Mouse (Mus musculus) kidney, embryonic 14.5 days (tissue): ENCODE measurements around the gene Bst1. TPM values are rescaled to one million over a fixed set of nuclear protein-coding genes. Genes with fewer than 3 reads are reported as not detected.

Experiments used
- ATAC-seq: fragments of 200-750 bp; cut with Nextera tagmentation; 2 replicates; pipeline ENCODE4 v1.8.0; 2017; ENCODE audit warnings: moderate number of reproducible peaks, mild to moderate bottlenecking, moderate TSS enrichment, moderate library complexity; ENCODE audit not compliant: low FRiP score, low TSS enrichment
- H3K27ac ChIP-seq: fragments of 300-500 bp; sonication (generic); 2 replicates; pipeline ENCODE4 v1.5.1; 2014; ENCODE audit warnings: low read depth, mild to moderate bottlenecking, low read length, moderate library complexity, mixed read lengths
- H3K27me3 ChIP-seq: fragments of 300-500 bp; sonication (generic); 2 replicates; pipeline ENCODE4 v1.6.1; 2014; ENCODE audit warnings: mild to moderate bottlenecking, low read length; ENCODE audit not compliant: control insufficient read depth, insufficient read depth
- H3K36me3 ChIP-seq: fragments of 300-500 bp; sonication (generic); 2 replicates; pipeline ENCODE4 v1.6.1; 2014; ENCODE audit warnings: low read length, mixed read lengths; ENCODE audit not compliant: control insufficient read depth, insufficient read depth
- H3K4me1 ChIP-seq: fragments of 300-500 bp; sonication (generic); 2 replicates; pipeline ENCODE4 v1.6.1; 2014; ENCODE audit warnings: low read length, mixed read lengths; ENCODE audit not compliant: control insufficient read depth, insufficient read depth
- H3K4me2 ChIP-seq: fragments of 300-500 bp; sonication (generic); replicated peaks from 2 replicates; pipeline ENCODE4 v1.6.1; 2014; ENCODE audit warnings: low read depth, mild to moderate bottlenecking, low read length
- H3K4me3 ChIP-seq: fragments of 300-500 bp; sonication (generic); 2 replicates; pipeline ENCODE4 v1.5.1; 2014; ENCODE audit warnings: mild to moderate bottlenecking, low read length
- H3K9ac ChIP-seq: fragments of 300-500 bp; sonication (generic); 2 replicates; pipeline ENCODE4 v1.6.1; 2014; ENCODE audit warnings: low read depth, mild to moderate bottlenecking, low read length, moderate library complexity
- H3K9me3 ChIP-seq: fragments of 300-500 bp; sonication (generic); 2 replicates; pipeline ENCODE4 v1.6.1; 2016; ENCODE audit warnings: low read length; ENCODE audit not compliant: control insufficient read depth
- WGBS: fragments of 180-500 bp; shearing (Covaris S2); extraction: QIAGEN DNeasy Blood & Tissue Kit; methylation state at CpG from one replicate; pipeline ENCODE4 v1.1.7; 2014; 5-methylcytosine and 5-hydroxymethylcytosine counted together
- polyA plus RNA-seq: library from polyadenylated mRNA; unstranded; fragments of >200 nt; fragmentation: Nextera tagmentation; extraction: Ambion mirVana; gene quantifications from 2 replicates; pipeline ENCODE4 v1.2.1, GENCODE M21; 2014

Bst1 gene
- polyA plus RNA-seq, 1 experiment from 2014 or later, result 0.38 TPM

DNA sequence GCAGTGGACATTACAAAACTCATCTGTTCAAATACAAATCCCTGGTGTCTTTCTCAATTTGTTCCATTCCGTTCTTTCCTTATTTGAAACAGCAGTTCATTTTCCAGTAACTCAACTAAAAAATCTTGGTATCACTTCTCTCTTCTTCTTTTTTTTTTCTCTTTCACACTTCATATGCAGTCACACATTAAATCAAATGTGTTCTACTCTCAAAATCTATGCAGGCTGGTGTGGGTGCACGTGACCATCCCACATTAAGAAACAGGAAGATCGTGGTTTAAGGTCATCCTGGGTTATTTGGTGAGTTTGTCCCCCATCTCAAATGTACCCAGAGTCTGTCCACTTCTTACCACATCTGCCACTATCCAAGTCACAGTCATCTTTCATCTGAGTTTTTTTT lies 63.3 kb downstream of the Bst1 start:
- no peaks in the 10 kb centered on the region for H3K27me3 ChIP-seq
- no peak overlapping the region for H3K9ac ChIP-seq
- H3K4me2 ChIP-seq, result no peak overlapping the region
- no peak overlapping the region for H3K4me3 ChIP-seq
- 88% methylated on average over 3 of the region's 3 CpGs for WGBS
- H3K4me1 ChIP-seq, result no peaks in the 10 kb centered on the region
- H3K27ac ChIP-seq, result no peak overlapping the region
- H3K9me3 ChIP-seq, result no peaks in the 10 kb centered on the region
- H3K36me3 ChIP-seq, result no peaks in the 10 kb centered on the region
- no peak for ATAC-seq

DNA sequence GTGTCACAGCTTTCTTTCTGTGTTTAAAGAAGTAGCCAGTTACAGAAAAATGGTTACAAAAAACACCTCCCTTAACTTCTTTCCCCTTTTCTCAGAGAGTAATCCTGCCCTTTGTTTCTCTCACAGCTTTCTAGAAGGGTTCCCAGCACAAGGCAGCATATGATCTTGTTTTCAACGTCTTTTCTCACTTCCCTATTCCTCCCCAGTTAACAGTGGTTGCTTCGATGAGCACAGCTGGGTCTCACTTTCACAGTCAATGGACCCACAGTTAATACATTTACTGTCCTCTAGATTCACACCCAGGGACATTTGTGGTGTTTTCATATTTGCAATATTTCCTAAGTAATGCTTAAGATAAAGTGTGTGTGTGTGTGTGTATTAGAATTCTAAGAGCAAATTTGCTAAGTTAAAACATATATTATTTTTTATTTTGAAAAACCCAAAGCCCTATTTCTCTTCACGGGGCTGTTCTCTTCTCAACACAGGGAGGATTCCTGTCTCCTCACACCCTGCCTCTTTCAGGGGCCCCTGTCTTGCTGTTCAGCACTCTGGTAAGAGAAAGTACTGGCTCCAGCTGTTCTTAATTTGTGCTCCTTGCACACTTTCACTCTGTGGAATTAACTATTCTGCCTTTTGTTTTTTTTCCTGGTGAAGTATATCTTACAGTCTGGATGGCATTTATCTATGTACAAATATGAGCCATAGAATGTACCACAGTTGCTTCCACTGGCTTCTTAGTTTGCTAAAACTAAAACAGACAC lies 66.6 kb downstream of the Bst1 start:
- 24% methylated on average over 3 of the region's 3 CpGs for WGBS
- Histone ChIP-seq H3K4me3 (no peak overlapping the region), H3K36me3 (no peaks in the 10 kb centered on the region), H3K27ac (no peak overlapping the region), H3K9me3 (no peaks in the 10 kb centered on the region), H3K27me3 (no peaks in the 10 kb centered on the region), H3K4me1 (no peaks in the 10 kb centered on the region), H3K4me2 (no peak overlapping the region), H3K9ac (no peak overlapping the region)
- ATAC-seq, result no peak

DNA sequence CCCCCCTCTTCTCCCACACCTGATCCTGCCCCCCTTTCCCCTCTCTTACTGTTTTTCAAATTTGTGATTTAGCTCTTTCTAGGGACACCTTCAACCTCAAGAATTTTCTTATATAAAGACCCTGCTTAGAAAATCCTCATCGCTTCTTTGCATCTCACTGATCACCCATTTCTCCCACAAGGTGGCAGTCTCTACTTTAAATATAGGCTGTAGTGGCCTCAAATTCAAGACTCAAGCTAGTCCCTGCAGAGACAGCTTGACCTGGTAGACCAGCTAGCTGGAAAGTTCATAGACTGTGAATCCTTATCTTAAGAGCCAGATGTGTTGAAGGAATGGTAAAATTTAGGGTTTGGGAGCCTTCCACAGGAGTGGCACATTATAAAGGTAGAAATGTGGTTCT lies 73.7 kb downstream of the Bst1 start:
- Histone ChIP-seq H3K4me1 (no peaks in the 10 kb centered on the region), H3K27ac (no peak overlapping the region), H3K9ac (no peak overlapping the region), H3K36me3 (no peaks in the 10 kb centered on the region), H3K4me3 (no peak overlapping the region), H3K27me3 (no peaks in the 10 kb centered on the region), H3K4me2 (no peak overlapping the region), H3K9me3 (no peaks in the 10 kb centered on the region)
- ATAC-seq, result no peak
- WGBS, result 18% methylated on average over 1 of the region's 1 CpGs

Other genes starting within 250 kb of the Bst1 start
- gene Cc2d2a, start 156.5 kb upstream of the Bst1 start, polyA plus RNA-seq, result 9.5 and 14.0 TPM in 2 replicates
- gene Fbxl5, start 2.8 kb downstream of the Bst1 start, polyA plus RNA-seq, result 44.5 and 71.8 TPM in 2 replicates
- 20.5 and 32.0 TPM in 2 replicates for gene Cd38, start 49.7 kb downstream of the Bst1 start, polyA plus RNA-seq
- gene Gm7879, start 94.3 kb downstream of the Bst1 start, polyA plus RNA-seq, result not detected in 2 replicates
- 2.6 and 2.9 TPM in 2 replicates for gene Fgfbp1, start 162.9 kb downstream of the Bst1 start, polyA plus RNA-seq